Mouse (Mus musculus) C2C12 (cell line): ENCODE measurements at regions not wholly inside any gene's neighbourhood (a gene's known extent, or its start where the extent isn't known, plus 50 kb on each side); places are given as distances from the start of the nearest gene placed in this dataset.
"Not testable (repeated sequence)": the region's sequence is repeated elsewhere in the genome, so short reads cannot be mapped to it uniquely, and the experiment has no call there.

Source experiments
- H3K27me3 ChIP-seq: one replicate; pipeline ENCODE4 v1.6.1; 2011; ENCODE audit not compliant: control insufficient read depth, insufficient read depth, insufficient read length
- H3K36me3 ChIP-seq: one replicate; pipeline ENCODE4 v1.6.1; 2011; ENCODE audit not compliant: control insufficient read depth, insufficient read depth
- H3K4me3 ChIP-seq: one replicate; pipeline ENCODE4 v1.5.1; 2011; ENCODE audit warnings: mild to moderate bottlenecking, control low read depth; ENCODE audit not compliant: poor library complexity, insufficient read depth, severe bottlenecking
- H3K79me2 ChIP-seq: one replicate; pipeline ENCODE4 v1.6.1; 2011; ENCODE audit not compliant: control insufficient read depth, insufficient read depth
- H3K79me3 ChIP-seq: one replicate; pipeline ENCODE4 v1.6.1; 2011; ENCODE audit warnings: low read depth, control low read depth
- H3ac ChIP-seq: one replicate; pipeline ENCODE3; 2011; ENCODE audit warnings: low read depth; ENCODE audit not compliant: control insufficient read depth, insufficient read length
- CEBPB ChIP-seq: IDR thresholded peaks from one replicate; pipeline ENCODE4 v1.6.1; 2011; ENCODE audit warnings: low read depth, mild to moderate bottlenecking, control low read depth, moderate library complexity
- CTCF ChIP-seq: IDR thresholded peaks from one replicate; pipeline ENCODE4 v1.5.1; 2011; ENCODE audit not compliant: control insufficient read depth, insufficient read depth, insufficient read length
- FOSL1 ChIP-seq: IDR thresholded peaks from one replicate; pipeline ENCODE4 v1.8.0; 2011; ENCODE audit warnings: mild to moderate bottlenecking, low read length; ENCODE audit not compliant: poor library complexity, insufficient read depth, severe bottlenecking
- MAX ChIP-seq: IDR thresholded peaks from one replicate; pipeline ENCODE4 v1.6.1; 2011; ENCODE audit warnings: mild to moderate bottlenecking, control low read depth
- MYOD1 ChIP-seq: IDR thresholded peaks from one replicate; pipeline ENCODE4 v1.6.1; 2011; ENCODE audit warnings: low read depth; ENCODE audit not compliant: control insufficient read depth, insufficient read length
- MYOG ChIP-seq: IDR thresholded peaks from one replicate; pipeline ENCODE4 v1.6.1; 2011; ENCODE audit not compliant: control insufficient read depth, insufficient read length; ENCODE audit errors: extremely low read depth
- USF1 ChIP-seq: IDR thresholded peaks from one replicate; pipeline ENCODE4 v1.6.1; 2011; ENCODE audit warnings: low read depth, mild to moderate bottlenecking, control low read depth, moderate library complexity

DNA sequence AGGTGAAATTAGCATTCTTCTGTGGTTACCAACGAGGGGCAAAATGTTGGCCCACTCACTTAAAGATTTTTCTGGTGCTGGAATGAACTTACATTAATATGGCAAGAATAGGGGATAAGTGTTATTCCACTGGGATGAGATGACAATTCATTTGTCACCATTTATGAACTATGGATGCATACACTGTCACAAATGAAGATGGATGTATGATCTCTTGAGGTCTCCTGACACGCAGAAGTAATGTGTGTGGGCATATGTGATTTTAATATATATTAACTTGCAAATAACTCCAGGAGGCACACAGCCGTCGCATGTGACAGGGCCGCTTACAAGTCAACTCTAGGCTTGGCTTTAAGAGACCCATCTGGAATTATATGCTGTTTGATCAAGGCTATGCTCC, 256.8 kb upstream of the Tmpo start:
- TF ChIP-seq MAX (no peak), MYOG (no peak), MYOD1 (no peak), FOSL1 (no peak), USF1 (no peak), CTCF (no peak), CEBPB (no peak)
- H3ac ChIP-seq: no peak overlapping the region
- no peak overlapping the region for H3K4me3 ChIP-seq
- H3K36me3 ChIP-seq: no peaks in the 10 kb centered on the region
- H3K79me3 ChIP-seq: no peaks in the 10 kb centered on the region
- no peaks in the 10 kb centered on the region for H3K27me3 ChIP-seq
- H3K79me2 ChIP-seq: no peaks in the 10 kb centered on the region

GRCm38 (mm10) chr10:91436091-91436569, 255.0 kb upstream of the Tmpo start:
- no peak overlapping the region for H3ac ChIP-seq
- TF ChIP-seq FOSL1 (no peak), CTCF (no peak)
- no peaks in the 10 kb centered on the region for H3K27me3 ChIP-seq
- no peaks in the 10 kb centered on the region for H3K79me3 ChIP-seq
- H3K79me2 ChIP-seq: no peaks in the 10 kb centered on the region
- no peak overlapping the region for H3K4me3 ChIP-seq
- H3K36me3 ChIP-seq: no peaks in the 10 kb centered on the region

- no peaks in the 10 kb centered on the region for H3K79me2 ChIP-seq
- no peak overlapping the region for H3K4me3 ChIP-seq
- H3ac ChIP-seq: no peak overlapping the region
- H3K27me3 ChIP-seq: no peaks in the 10 kb centered on the region
- no peak for TF ChIP-seq FOSL1
- no peak for TF ChIP-seq CTCF
- TF ChIP-seq CEBPB: no peak
- TF ChIP-seq MYOG: no peak
- no peak for TF ChIP-seq MYOD1
- TF ChIP-seq MAX: no peak
- no peak for TF ChIP-seq USF1
- H3K36me3 ChIP-seq: no peaks in the 10 kb centered on the region
- H3K79me3 ChIP-seq: no peaks in the 10 kb centered on the region
These were observed 249.2 kb upstream of the Tmpo start for GRCm38 (mm10) chr10:91430281-91430680.

GRCm38 (mm10) chr10:91426584-91426983, 245.5 kb upstream of the Tmpo start:
- H3K36me3 ChIP-seq: no peaks in the 10 kb centered on the region
- no peaks in the 10 kb centered on the region for H3K79me2 ChIP-seq
- H3K4me3 ChIP-seq: no peak overlapping the region
- no peak overlapping the region for H3ac ChIP-seq
- H3K79me3 ChIP-seq: no peaks in the 10 kb centered on the region
- H3K27me3 ChIP-seq: no peaks in the 10 kb centered on the region
- TF ChIP-seq USF1 (no peak), CTCF (no peak), MAX (no peak), FOSL1 (no peak), MYOG (no peak), CEBPB (no peak), MYOD1 (no peak)

DNA sequence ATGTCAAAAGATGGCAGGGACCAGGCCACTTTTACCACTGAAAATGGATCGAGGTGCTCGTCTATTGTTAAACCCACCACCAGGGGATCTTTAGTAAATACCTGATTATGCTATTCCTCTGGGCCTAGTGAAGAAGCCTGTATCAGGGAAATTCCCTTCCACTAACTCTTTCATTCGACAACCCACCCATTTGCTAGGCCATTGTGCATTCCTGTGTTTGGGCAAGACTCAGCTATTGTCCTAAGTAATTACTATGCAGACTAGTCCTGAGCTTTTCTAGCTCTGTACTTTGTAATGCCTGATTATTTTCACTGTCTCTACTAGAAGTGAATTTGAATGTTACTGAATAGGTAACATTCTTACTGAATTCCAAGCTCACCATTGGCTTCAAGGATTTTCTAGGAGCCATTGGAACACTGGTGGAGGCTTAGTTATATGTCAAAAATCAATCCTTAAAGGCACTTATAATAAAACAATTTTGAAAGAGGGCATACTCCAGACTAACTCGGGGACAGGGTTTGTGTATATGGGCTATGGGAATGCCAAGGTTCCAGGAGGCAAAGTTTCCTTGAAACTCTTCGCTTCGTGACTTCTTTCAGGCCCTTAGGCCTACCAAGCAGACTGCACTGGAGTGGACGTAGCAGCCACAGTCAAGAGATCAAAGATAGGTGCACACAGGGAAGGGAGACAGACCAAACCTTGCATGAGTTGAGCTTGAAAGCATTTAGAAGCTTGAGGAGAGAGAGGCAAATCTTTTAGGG, 244.7 kb upstream of the Tmpo start:
- not testable (repeated sequence) for H3K4me3 ChIP-seq, H3K27me3 ChIP-seq, H3K36me3 ChIP-seq, H3K79me3 ChIP-seq, H3K79me2 ChIP-seq, H3ac ChIP-seq

DNA sequence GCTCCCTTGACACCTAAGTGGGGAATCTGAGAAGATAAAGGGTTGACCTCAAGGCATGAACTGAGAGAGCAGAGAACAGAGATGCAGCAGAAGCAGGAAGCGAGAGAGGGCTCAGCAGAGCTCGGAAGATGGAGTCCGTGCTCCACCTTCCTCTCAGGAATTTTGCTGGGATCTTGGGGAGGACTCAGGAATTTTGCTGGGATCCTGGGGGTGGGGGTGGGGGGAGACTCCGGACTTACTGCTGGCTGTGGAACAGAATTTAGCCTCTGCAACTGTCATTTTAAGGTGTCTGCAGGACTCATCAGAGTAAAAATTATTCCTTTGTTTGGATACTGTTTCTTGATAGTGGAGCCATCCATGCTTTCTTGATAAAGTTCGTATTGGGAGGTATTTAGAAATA, 243.7 kb upstream of the Tmpo start:
- Histone ChIP-seq H3K79me2 (no peaks in the 10 kb centered on the region), H3ac (no peak overlapping the region), H3K79me3 (no peaks in the 10 kb centered on the region), H3K27me3 (no peaks in the 10 kb centered on the region), H3K4me3 (no peak overlapping the region), H3K36me3 (no peaks in the 10 kb centered on the region)
- TF ChIP-seq MYOD1: no peak
- no peak for TF ChIP-seq MAX
- no peak for TF ChIP-seq FOSL1
- TF ChIP-seq CTCF: no peak
